Mouse (Mus musculus) heart, adult 2 months (tissue): ENCODE measurements at regions not wholly inside any gene's neighbourhood (a gene's known extent, or its start where the extent isn't known, plus 50 kb on each side); places are given as distances from the start of the nearest gene placed in this dataset.

Experiments used
- CTCF ChIP-seq: fragments of 200-600 bp; IDR thresholded peaks from 2 replicates; pipeline ENCODE4 v1.8.1; 2022; ENCODE audit warnings: antibody characterized with exemption, mild to moderate bottlenecking, moderate library complexity
- EP300 ChIP-seq: fragments of 200-500 bp; IDR thresholded peaks from 2 replicates; pipeline ENCODE4 v1.6.1; 2011; ENCODE audit warnings: low read depth, low read length, control low read depth; ENCODE audit not compliant: insufficient read depth

DNA sequence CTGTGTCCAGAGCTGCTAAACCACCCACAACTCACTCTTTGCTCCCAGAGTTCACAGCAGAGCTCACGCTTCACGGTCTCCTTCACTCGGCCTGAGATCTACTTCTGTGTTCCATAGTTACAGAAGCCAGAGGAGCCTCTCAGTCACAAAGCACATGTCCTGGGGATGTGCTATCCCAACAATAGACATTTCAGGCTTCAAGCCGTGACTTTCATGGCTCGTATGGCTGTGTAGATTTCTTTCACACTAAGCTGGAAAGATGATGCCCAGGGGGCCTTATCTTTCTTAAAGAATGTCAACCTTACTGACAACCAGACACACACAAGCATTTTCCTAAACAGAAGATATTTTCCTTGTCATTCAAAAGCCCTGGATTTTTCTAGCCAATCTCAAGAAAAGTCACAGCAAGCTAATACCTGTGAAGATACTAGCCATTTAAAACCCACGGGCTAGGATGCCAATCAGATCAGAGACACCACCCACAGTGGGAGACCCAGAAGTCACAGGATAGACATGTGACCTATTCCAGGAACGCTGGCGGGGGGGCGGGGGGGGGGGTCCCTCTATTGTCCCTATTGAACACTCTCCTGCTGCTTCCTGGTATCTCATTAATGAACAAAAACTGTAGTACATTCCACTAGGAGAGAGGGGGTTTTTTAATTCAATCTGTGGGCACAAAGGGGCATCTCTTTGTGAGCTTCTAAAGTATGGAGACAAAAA, 98.8 kb upstream of the Mapk10 start:
- TF ChIP-seq EP300 = no peak
- no peak for TF ChIP-seq CTCF
